Mouse (Mus musculus): ENCODE measurements around the gene Cdc25b.

The Cdc25b gene

DNA sequence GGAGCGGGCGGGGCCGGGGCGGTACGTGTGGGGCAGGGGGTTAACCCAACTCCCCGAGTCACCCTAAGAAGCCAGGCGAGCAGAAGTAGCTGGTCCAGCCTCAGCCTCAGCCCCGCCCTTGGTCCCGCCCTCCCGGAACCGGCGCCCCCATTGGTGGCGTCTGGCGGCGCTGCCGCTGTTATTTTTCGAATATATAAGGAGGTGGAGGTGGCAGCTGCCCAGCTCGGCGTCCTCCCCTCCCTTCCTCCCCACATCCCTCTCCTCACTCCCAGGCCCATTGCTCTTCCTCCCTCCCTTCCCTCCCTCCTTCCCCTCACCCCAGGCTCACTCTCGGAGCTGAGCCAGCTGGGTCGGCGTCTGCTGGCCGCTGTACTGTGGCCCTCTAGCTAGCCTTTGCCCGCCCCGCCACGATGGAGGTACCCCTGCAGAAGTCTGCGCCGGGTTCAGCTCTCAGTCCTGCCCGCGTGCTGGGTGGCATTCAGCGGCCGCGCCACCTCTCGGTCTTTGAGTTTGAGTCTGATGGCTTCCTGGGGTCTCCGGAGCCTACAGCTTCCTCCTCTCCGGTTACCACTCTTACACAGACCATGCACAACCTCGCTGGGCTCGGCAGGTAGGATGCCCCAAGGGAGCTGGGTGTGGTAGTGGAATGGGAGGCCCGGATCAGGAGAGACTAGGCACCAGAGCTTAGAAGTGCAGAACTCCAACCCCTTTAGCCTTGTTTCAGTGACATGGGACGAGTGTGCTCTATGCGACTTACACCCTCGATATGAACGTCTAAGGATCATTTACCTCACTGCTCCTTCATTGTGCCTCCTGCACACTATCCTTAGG is at the start of gene Cdc25b, which contains the start of gene Spef1:
Cdc25b (plus strand) TSS at position 179 of the 831 bp plus-strand sequence.
Spef1 (minus strand) TSS at position 512 of the 831 bp plus-strand sequence.
- peak; percentile 88 for DNase-seq

DNA sequence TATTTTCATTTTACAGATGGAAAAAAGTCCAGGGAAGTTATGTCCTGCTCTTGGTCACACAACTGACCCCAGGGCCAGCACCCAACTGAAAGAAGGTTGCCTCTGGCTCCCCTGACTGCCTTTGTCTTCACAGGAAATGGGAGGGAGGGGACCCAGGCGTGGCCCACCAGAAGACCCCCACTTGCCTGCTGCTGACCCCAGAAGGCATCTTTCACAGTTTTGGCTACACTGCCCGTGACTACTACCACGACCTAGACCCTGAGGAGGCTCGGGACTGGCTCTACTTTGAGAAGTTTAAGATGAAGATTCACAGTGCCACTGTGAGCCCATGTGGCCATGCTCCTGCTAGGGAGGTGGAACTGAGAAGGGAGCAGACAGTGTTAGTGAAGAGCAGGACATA is 48.5 kb upstream of the Cdc25b start:
- no peak for DNase-seq

DNA sequence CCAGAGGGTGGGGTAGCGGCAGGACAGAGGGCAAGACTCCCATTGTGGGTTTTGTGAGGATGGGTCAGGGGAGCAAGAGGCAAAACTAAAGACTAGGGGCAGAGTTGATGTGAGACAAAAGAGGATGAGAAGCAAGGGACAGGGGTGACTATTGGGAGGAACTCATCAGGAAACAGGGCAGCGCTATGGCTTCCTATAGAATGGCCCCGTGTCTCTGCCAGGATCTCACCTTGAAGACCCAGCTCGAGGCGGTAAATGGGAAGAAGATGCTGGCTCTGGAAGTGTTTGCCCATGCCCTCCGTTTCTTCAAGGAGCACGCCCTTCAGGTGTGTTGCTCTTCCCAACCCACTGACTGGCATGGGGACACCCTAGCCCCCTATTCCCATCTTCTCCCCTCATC is 48.0 kb upstream of the Cdc25b start:
- DNase-seq: no peak

DNA sequence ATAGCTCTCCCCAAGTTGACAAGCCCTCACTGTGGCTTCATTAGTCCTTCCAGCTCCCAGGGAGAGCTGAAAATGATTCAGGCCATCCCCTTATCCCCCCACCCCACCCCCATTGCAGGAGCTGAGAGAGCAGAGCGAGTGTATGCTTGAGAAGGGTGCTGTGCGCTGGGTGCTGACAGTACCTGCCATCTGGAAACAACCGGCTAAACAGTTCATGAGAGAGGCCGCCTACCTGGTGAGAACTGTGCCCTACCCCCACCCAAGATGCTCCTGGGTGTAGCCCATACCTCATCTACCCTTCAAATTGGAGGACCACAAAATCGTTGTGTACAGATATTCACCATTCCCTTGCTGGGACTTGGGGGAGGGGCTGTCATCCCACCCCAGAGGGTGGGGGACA is 47.5 kb upstream of the Cdc25b start:
- no peak for DNase-seq

DNA sequence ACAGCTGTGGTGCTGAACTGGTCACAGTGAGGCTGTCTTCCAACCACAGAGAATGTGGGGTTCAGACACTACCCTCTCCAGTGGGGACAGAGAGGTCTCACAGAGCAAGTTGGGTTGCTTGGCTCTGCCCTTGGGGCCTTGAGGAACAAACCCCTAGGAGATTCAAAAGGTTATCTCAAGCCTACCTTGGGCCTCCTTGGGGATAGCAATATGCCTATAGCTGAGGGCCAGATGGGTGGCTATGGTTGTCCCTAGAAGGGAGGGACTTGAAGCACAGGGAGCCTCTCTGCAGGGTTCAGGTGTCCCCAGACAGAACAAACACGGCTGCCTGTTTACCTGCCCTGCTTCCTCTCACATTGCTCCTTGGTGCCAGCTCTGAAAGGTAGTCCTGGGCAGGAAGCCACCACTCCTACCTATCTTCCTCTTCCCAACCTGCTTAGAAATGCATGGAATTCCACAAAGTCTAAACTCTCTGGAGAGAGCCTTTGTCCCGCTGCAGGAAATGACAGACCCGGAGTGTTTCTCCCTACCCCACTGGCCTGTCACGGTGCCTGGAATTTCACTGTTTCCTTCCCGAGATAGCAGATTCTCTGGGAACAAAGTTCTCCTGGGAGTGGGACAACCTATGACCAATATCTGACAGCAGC is 46.7 kb upstream of the Cdc25b start:
- DNase-seq: no peak

DNA sequence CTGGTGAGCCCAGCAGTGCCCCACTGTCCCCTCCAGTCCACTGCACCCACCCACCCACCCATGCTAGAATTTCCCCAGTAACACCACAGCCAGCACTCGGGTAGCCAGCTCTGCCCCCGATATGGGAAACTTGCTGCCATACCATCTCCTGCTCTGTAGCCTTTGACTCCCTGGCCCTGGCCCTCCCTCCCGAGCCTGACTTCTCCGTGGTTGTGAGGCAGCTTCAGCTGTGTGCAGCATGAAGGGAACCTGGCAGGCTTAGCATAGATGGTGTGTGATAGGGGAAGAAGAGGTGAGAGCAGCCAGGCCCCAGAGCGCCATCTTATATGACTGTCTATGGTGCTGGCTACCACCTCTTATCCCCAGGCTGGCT is 46.2 kb upstream of the Cdc25b start:
- DNase-seq: no peak

DNA sequence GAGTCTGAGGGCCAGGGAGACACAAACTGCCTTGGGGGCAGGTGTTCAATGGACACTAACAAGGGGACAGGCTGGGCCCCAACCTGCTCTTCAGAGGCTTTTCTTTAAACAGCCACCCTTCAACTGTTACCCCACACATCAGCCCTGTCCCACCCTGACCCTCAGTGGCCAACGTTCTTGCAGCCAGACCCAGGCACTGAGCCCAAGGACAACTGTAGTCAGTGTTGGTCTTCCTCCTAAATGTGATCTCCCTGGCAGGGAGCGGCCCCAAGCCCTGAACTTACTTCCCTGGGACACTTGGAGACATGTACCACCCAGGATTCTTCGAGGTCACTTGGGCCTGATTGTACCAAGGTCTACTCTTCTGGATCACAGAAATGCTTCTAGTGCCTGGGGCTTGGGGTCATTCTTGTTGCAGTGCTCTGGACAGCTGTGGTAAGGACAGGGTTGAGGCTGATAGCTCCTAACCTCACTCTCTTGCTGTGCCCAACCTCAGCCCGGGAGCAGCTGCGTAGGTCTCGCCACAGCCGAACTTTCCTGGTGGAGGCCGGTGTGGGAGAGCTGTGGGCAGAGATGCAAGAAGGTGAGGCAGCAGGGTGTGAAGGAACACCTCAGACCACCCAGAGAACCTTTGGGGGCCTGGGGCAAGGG is 45.3 kb upstream of the Cdc25b start:
- DNase-seq: no peak

DNA sequence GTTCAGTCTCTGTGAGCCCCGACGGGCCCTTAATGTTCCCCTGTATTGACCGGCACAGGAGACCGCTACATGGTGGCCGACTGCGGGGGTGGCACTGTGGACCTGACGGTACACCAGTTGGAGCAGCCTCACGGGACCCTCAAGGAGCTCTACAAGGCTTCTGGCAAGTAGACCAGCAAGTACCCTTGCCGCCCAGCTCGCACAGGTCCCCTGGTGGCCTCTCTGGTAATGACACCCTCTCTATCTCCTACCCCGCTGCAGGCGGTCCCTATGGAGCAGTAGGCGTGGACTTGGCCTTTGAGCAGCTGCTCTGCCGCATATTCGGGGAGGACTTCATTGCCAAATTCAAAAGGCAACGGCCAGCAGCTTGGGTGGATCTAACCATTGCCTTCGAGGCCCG is 44.2 kb upstream of the Cdc25b start:
- DNase-seq: peak; percentile 19

DNA sequence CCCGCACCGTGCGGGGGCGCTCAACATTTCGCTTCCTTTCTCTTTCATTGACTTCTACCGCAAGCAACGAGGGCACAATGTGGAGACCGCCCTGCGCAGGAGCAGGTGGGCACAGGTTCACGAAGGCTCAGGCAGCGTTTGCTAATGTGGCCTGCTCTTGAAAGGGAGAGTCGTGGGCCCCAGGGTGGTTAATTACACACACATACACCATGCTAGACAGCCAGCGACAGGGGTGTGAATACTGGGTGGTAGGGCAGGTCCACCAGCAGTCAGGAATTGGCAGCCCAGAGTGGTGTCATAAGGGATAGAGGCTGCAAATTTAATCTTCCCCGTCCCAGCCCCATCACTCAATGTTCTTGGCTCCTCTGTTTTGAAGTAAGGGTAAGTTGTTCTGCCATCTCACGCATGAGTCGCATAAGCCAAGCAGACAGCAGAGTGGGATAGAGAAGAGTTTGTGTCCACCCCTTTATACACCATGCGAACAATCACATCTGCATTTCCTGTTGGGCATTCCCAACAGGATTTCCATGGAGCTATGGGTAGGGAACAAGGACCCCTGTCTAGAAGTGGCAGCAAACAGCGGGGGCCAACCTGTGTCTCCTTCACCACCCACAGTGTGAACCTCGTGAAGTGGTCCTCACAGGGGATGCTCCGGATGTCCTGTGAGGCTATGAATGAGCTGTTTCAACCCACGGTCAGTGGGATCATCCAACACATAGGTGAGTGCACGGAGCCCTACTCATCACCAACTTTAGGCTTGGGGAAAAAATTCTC is 43.6 kb upstream of the Cdc25b start:
- no peak for DNase-seq

DNA sequence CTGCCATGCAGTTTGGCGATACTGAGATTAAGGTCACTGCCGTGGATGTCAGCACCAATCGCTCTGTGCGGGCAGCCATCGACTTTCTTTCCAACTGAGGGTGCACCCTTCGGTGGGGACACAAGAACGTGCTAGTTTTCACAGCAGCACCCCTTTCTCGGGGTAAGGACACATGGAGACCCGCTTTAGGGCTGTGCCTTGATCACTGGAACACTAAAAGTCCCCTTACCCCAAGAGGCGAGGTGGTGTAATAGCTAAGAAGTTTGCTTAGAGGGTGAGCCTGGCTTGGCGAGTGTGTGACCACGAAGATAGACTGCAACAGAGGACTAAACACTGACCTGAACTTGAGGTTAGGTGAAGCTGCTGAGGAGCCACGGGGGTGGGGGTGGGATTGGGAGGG is 41.6 kb upstream of the Cdc25b start:
- DNase-seq: no peak

DNA sequence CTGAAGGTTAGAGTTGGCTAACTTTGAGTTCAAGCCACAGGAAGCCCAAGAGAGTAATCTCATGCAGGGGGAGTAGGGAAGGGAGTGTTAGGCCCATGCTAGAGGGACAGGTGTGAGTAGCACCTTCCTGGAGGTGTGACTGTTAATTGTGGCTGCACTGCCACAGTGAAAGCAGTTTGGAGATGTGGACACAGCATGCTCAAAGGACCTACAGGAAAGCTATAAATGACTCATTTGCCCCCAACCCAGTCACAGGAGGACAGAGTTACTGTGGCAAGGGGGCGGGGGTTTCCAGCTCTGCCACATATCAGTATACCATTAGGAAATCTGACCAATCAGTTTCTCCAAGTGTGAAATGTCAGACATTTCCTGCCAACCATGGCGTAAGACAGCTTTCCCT is 41.2 kb upstream of the Cdc25b start:
- DNase-seq: no peak

DNA sequence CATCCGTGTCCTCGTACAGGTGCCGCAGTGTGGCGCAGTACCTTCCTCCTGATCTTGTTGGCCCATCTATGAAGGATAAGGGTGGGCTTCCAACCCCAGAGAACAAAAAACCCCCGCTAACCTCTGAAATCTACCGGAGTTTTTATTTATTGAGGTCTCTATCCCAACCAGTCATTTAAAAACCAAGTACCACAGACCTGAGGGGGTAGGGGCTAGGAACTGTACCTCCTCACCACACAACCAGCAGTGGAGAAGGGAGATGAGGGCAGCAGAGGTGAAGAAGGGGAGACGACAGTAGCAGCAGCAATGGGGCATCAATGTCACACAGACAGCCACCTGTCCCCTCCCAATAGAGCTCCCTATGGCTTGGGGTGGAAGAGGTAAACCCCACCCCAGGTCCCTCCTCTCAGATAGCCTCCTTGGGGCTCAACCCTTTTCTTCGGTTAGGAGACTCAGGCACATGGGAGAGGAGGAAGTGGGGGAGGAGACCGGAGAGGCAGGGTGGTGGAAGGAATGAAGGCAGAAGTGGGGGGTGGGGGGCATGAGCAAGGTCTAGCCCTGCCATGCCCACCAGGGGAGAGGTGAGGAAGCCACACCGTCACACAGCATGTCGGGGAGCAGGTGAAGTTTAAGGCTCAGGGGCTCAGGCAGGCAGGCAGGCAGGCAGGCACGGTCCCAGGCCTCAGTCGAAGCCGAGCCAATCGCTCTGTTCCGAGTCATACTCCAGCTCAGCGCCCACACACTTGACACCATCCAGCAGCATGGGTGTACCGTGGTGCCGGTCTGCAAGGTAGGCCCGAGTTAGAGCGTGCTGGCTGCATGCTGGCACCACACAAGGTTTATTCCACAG is 40.3 kb upstream of the Cdc25b start:
- no peak for DNase-seq

DNA sequence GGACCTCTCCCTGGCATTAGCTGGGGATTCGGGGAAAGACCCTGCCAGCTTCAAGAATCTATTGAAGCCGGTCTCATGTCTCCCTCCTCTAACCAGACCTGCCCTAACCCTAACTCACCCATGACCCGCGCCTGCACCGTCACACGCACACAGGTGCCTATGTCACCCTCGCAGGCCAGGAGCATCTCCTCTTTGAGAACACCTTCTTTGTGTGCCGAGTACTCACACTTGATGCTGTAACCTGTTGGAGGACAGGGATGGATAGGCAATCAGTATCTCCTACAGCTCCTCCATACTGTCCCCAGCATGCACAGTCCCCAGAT is 39.7 kb upstream of the Cdc25b start:
- DNase-seq: no peak

DNA sequence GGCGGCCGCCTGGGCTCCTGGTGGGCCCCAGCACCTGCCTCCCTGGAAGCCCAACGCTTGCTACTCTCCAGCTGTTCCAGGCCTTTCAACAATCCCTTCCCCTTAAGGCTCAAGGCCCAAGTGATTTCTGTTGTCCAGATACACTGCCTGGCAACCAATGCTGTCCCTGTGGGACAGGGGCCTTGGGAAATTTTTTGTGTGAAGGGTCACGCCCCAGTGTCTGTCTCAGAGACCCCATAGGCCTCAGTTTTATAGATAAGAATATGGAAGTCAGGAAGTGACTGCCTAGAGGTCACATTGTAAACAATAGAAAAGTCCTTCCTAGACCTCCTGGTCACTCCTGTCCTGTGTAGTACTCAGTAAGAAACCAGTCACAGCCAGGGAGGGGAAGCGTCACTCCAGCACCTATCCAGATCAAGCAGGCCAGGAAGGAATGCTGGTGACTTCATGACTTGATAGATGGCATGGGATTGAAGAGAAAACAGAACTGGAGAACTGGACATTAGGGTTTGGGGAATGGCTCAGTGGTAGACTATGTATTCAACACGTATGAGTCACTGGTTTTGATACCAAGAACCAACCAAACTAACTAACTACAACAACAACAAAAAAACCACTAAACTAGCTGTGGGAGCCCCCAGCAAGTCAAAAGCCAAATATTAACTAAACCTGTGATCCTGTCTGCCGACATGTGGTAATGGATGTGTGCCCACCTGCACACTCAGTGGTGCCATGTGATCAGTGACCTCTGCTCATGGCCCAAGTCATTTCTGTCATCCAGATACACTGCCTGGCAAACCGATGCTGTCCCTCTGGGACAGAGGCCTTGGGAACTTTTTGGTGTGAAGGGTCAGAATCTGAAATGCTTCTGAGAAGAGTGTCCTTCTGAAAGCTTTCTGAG is 38.1 kb upstream of the Cdc25b start:
- DNase-seq: no peak

DNA sequence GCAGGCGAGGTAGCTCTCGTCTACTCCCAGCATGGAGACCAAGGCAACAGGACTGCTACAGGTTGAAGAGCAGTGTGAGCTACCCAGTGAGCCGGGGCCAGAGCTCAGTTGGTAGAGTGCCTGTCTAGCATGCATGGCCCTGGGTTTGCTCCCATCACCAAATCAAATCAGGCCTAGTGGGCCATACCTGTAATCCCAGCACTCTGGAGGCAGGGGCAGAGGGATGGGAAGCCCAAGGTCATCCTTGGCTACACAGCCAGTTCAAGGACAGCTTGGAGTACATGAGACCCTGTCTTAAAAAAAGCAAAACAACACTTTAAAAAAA is 37.5 kb upstream of the Cdc25b start:
- no peak for DNase-seq

DNA sequence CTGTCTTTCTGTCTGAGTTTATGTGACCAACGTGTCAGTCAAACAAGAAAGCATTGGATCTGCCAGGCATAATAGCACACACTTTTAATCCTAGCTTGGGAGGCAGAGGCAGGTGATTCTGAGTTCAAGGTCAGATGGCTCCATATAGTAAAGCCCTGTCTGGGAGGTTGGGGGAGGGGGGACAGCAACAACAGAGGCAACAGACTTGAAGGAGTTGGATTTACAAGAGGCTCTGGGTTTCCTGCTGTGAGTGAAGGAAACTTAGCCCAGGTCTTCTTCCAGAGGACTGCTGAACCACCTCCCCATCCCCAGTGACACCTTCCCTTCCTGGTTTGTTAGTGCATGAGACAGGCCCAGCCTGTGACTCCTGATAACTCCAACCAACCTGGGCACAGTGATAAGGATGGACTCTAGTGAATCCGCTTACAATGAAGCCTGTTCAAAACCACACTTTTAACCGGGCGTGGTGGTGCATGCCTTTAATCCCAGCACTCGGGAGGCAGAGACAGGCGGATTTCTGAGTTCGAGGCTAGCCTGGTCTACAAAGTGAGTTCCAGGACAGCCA is 34.5 kb upstream of the Cdc25b start:
- DNase-seq: no peak

DNA sequence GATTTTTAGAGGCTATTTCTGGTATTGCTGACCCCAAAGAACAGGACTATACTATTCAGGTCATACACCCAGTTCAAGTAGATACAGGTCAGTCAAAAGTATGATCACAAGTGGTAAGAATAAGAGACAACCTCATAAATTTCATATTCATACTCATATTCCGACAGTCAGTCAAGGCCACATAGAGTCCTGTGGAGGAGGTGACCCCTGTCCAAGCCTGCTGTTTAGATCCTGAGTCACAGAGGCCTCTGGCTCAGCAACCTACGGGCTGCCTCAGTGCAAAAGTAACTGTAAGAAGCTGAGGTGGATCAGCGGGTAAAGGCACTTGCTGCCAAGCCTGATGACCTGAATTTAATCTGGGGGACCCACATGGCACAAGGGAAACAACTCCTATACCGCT is 32.7 kb upstream of the Cdc25b start:
- no peak for DNase-seq

DNA sequence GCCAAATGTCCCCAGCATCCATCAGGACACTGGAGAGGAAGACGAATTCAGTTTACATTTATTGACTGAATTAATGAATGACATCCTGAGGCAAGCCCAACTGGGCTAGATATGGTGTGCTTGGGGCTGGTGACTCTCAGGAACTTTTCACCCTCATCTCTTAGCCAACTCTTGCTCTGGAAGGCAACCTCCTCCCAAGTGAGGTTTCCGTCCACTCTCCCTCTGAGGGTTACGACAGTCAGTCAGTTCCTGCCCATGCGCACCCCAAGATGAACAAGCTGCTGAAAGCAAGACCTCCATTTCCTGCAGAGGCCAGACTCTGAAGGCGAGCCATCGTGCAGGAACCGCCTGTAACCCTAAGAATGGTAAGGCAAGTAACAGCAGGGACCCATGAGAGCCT is 29.8 kb upstream of the Cdc25b start:
- DNase-seq: no peak

DNA sequence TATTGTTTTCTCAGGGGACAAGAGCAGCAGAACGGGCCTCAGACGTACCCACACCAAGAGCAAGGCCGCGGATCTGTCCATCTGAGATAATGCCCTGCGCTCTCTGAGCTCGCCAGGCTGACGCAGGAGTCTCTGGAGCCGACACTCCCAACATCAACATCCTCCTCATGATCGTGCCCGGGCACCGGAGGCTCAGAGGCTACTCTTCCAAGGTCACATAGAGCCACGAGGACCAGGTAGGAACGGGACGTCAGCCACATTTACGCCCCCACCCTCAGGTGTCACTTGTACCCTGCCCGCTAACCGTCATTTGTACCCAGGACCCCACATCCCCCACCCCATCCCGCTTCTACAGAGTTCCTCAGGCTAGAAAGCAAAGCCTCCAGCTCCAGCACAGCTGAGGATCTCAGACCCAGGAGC is 27.2 kb upstream of the Cdc25b start:
- no peak for DNase-seq

DNA sequence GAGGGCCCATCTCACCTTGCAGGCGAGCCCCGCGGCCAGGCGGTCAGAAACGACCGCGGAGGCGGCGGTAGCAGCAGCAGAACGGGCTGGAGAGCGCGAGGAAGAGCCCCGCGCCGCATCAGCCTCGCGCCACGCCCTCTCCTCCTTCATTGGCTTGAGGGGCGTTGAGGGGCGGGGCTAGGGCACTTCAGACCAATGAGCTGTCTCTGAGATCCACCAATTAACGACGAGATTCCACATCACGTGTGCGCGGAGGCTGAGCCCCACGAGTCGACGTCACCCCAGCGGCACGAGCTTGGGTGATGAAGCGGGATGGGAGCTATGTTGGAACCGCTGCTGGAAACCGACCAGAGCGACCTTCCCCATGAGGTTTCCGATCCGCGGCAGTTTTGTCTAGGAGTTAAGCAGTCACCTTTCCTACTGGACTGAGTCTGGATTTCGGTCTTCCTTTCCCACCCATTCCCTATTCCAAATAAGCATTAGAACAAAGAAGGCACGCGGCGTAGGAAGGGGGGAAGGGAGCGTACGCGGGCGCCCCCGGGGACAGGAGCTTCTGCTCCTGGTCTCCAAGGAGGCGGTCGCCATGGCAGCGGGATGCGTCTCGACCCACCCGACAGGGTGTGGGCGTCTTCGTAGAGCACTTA is 26.7 kb upstream of the Cdc25b start, which contains the start of gene 1700037H04Rik:
1700037H04Rik (minus strand) TSS at position 144 of the 644 bp plus-strand sequence.
- DNase-seq: peak; percentile 97

Measured in cerebellum, adult 9-11 months (tissue).